Mouse (Mus musculus) embryonic fibroblast, embryonic 13.5 days (primary cell): ENCODE data around the gene Adcy5. TPM values are rescaled to one million over a fixed set of nuclear protein-coding genes. Genes with fewer than 3 reads are reported as not detected.

Source experiments
- H3K27ac ChIP-seq: 2 replicates; pipeline ENCODE4 v1.5.1; 2012; ENCODE audit warnings: low read length, control low read depth, inconsistent platforms; ENCODE audit not compliant: insufficient read depth
- H3K4me1 ChIP-seq: 2 replicates; pipeline ENCODE4 v1.6.1; 2011; ENCODE audit warnings: low read length; ENCODE audit not compliant: control insufficient read depth, insufficient read depth
- H3K4me3 ChIP-seq: 2 replicates; pipeline ENCODE4 v1.5.1; 2011; ENCODE audit warnings: mild to moderate bottlenecking, control low read depth, low read length; ENCODE audit not compliant: insufficient read depth
- CTCF ChIP-seq: IDR thresholded peaks from 2 replicates; pipeline ENCODE4 v1.5.1; 2011; ENCODE audit warnings: mild to moderate bottlenecking, control low read depth, low read length, moderate library complexity, borderline replicate concordance; ENCODE audit not compliant: insufficient read depth
- POLR2A ChIP-seq: IDR thresholded peaks from 2 replicates; pipeline ENCODE4 v1.6.1; 2011; ENCODE audit warnings: low read depth, mild to moderate bottlenecking, control low read depth, low read length, moderate library complexity
- polyA plus RNA-seq: library from polyadenylated mRNA; stranded (reverse); fragments of >200 nt; gene quantifications from 2 replicates; pipeline ENCODE4 v1.2.4, GENCODE M21; 2011; ENCODE audit warnings: low read depth; ENCODE audit not compliant: missing spikeins, insufficient read length

Adcy5 gene
- polyA plus RNA-seq = 1.3 and 2.4 TPM in 2 replicates

GRCm38 (mm10) chr16:35154641-35155390, at the start of gene Adcy5:
TSS of gene Adcy5 (plus strand) at chr16:35154877.
- peak within 1 kb of the TSS; percentile 49 for H3K4me3 ChIP-seq
- TF ChIP-seq CTCF (no peak), POLR2A (no peak)
- no peak within 1 kb of the TSS for H3K27ac ChIP-seq
- no peaks in the 10 kb centered on the region for H3K4me1 ChIP-seq

GRCm38 (mm10) chr16:35107985-35108384, 46.7 kb upstream of the Adcy5 start:
- no peak overlapping the region for H3K27ac ChIP-seq
- peaks cover 6% of the 10 kb centered on the region; the same call in 1 of the 2 replicates for H3K4me1 ChIP-seq
- TF ChIP-seq POLR2A = no peak
- no peak for TF ChIP-seq CTCF
- H3K4me3 ChIP-seq = no peak overlapping the region

- Histone ChIP-seq H3K4me1 (0 out of 2 replicates have a peak, but pooled peaks cover 3% of the 10 kb centered on the region), H3K4me3 (no peak overlapping the region), H3K27ac (no peak overlapping the region)
- no peak for TF ChIP-seq CTCF
- no peak for TF ChIP-seq POLR2A
Observed at GRCm38 (mm10) chr16:35109156-35109555, 45.5 kb upstream of the Adcy5 start.

GRCm38 (mm10) chr16:35109656-35110291, 44.9 kb upstream of the Adcy5 start:
- TF ChIP-seq CTCF (no peak), POLR2A (no peak)
- Histone ChIP-seq H3K27ac (no peak overlapping the region), H3K4me1 (0 out of 2 replicates have a peak, but pooled peaks cover 3% of the 10 kb centered on the region), H3K4me3 (no peak overlapping the region)

GRCm38 (mm10) chr16:35110410-35111142, 44.1 kb upstream of the Adcy5 start:
- Histone ChIP-seq H3K4me1 (0 out of 2 replicates have a peak, but pooled peaks cover 3% of the 10 kb centered on the region), H3K4me3 (no peak overlapping the region), H3K27ac (no peak overlapping the region)
- TF ChIP-seq POLR2A (no peak), CTCF (peak; percentile 93)

- H3K4me1 ChIP-seq = 0 out of 2 replicates have a peak, but pooled peaks cover 3% of the 10 kb centered on the region
- H3K27ac ChIP-seq = no peak overlapping the region
- TF ChIP-seq CTCF (no peak), POLR2A (no peak)
- no peak overlapping the region for H3K4me3 ChIP-seq
Observed at GRCm38 (mm10) chr16:35111143-35111620, 43.5 kb upstream of the Adcy5 start.

- no peak for TF ChIP-seq POLR2A
- TF ChIP-seq CTCF = no peak
- Histone ChIP-seq H3K4me3 (no peak overlapping the region), H3K4me1 (0 out of 2 replicates have a peak, but pooled peaks cover 3% of the 10 kb centered on the region), H3K27ac (no peak overlapping the region)
Observed at GRCm38 (mm10) chr16:35113496-35113895, 41.2 kb upstream of the Adcy5 start.

- Histone ChIP-seq H3K27ac (no peak overlapping the region), H3K4me1 (no peaks in the 10 kb centered on the region), H3K4me3 (no peak overlapping the region)
- TF ChIP-seq POLR2A (no peak), CTCF (no peak)
Observed at GRCm38 (mm10) chr16:35116328-35116956, 38.2 kb upstream of the Adcy5 start.

GRCm38 (mm10) chr16:35117436-35117835, 37.2 kb upstream of the Adcy5 start:
- no peak overlapping the region for H3K27ac ChIP-seq
- TF ChIP-seq CTCF (no peak), POLR2A (no peak)
- no peak overlapping the region for H3K4me3 ChIP-seq
- H3K4me1 ChIP-seq = no peaks in the 10 kb centered on the region
